Mouse (Mus musculus) kidney, adult 9 months (tissue): ENCODE data around the gene Il4ra.

Experiments
- DNase-seq: peaks from one replicate; pipeline ENCODE4 v3.0.0; 2022

The Il4ra gene

GRCm38 (mm10) chr7:125574832-125575231 lies 22.9 kb downstream of the Il4ra start:
- DNase-seq, result no peak

- no peak for DNase-seq
Measured at GRCm38 (mm10) chr7:125575738-125576540, 24.0 kb downstream of the Il4ra start.

- peak; percentile 79 for DNase-seq
Measured at GRCm38 (mm10) chr7:125576982-125577381, 25.1 kb downstream of the Il4ra start.

GRCm38 (mm10) chr7:125577486-125578088 lies 25.7 kb downstream of the Il4ra start:
- DNase-seq, result no peak

- DNase-seq, result no peak
Measured at GRCm38 (mm10) chr7:125578106-125578505, 26.2 kb downstream of the Il4ra start.

- no peak for DNase-seq
Measured at GRCm38 (mm10) chr7:125579545-125580219, 27.8 kb downstream of the Il4ra start.

GRCm38 (mm10) chr7:125580220-125580549 lies 28.3 kb downstream of the Il4ra start:
- no peak for DNase-seq

GRCm38 (mm10) chr7:125580625-125581316 lies 28.9 kb downstream of the Il4ra start:
- DNase-seq, result no peak

GRCm38 (mm10) chr7:125581317-125581672 lies 29.4 kb downstream of the Il4ra start:
- DNase-seq, result peak; percentile 89

GRCm38 (mm10) chr7:125583325-125584004 lies 31.5 kb downstream of the Il4ra start:
- no peak for DNase-seq

- no peak for DNase-seq
Measured at GRCm38 (mm10) chr7:125584005-125584369, 32.1 kb downstream of the Il4ra start.

- DNase-seq, result no peak
Measured at GRCm38 (mm10) chr7:125586355-125586754, 34.4 kb downstream of the Il4ra start.

- DNase-seq, result no peak
Measured at GRCm38 (mm10) chr7:125588721-125589120, 36.8 kb downstream of the Il4ra start.

- no peak for DNase-seq
Measured at GRCm38 (mm10) chr7:125589896-125590295, 38.0 kb downstream of the Il4ra start.

- no peak for DNase-seq
Measured at GRCm38 (mm10) chr7:125593831-125594230, 41.9 kb downstream of the Il4ra start.

GRCm38 (mm10) chr7:125596406-125596805 lies 44.5 kb downstream of the Il4ra start:
- DNase-seq, result no peak

- no peak for DNase-seq
Measured at GRCm38 (mm10) chr7:125597083-125597482, 45.2 kb downstream of the Il4ra start.

GRCm38 (mm10) chr7:125597516-125598347 lies 45.8 kb downstream of the Il4ra start:
- no peak for DNase-seq

- no peak for DNase-seq
Measured at GRCm38 (mm10) chr7:125599373-125599973, 47.6 kb downstream of the Il4ra start.

GRCm38 (mm10) chr7:125600136-125600535 lies 48.2 kb downstream of the Il4ra start:
- no peak for DNase-seq

- no peak for DNase-seq
Measured at GRCm38 (mm10) chr7:125600612-125601279, 48.8 kb downstream of the Il4ra start.
